Mouse (Mus musculus) WW6 (cell line): ENCODE measurements at regions not wholly inside any gene's neighbourhood (a gene's known extent, or its start where the extent isn't known, plus 50 kb on each side); places are given as distances from the start of the nearest gene placed in this dataset.

ENCODE experiments used
- DNase-seq: peaks from one replicate; pipeline ENCODE4 v3.0.0-alpha.2; 2013; ENCODE audit warnings: low read depth, low spot score

DNA sequence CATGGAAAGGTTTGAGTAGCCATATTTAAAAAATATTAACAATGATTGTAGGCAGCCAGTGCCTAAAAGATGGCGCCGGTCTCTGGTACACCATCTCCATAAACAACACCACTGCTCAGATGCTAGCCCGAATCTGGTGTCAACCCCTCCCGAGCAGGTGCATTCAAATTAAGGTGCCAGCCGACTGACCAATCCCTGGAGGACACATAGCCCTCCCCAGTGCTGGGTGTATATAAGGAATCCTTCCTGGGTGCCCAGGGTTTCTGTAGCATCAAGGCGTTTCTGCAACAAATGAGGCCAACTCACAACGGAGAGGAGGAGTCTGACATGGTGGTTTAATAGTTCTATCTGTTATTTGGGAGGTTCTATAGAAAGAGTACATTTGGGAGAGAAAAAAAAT, 1219.6 kb downstream of the Gsdmc2 start:
- DNase-seq = no peak

GRCm38 (mm10) chr15:62616042-62616441, 1228.9 kb downstream of the Gsdmc2 start:
- DNase-seq = no peak

DNA sequence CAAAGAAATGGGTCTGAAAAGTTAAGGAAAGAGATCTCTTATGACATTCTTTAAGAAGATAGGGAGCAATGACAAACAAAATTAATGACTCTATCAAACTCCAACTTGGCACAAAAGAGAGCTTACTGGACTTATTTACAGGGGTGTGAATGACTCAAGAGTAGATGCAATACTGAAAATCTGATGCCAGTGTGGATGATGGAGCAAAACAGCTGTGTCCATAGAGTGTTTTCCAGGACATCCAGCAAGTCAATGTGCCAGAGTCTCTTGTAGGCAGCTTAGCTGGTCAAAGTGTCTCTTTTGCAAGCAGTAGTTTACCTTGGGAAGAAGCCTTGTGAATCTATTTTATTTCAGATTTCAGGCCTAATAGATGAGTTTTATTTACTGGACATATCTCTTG, 1248.2 kb downstream of the Gsdmc2 start:
- DNase-seq = no peak

GRCm38 (mm10) chr15:62588580-62588979, 1256.4 kb downstream of the Gsdmc2 start:
- DNase-seq = no peak

- DNase-seq = no peak
Measured at GRCm38 (mm10) chr15:62578788-62579187, 1266.2 kb downstream of the Gsdmc2 start.

DNA sequence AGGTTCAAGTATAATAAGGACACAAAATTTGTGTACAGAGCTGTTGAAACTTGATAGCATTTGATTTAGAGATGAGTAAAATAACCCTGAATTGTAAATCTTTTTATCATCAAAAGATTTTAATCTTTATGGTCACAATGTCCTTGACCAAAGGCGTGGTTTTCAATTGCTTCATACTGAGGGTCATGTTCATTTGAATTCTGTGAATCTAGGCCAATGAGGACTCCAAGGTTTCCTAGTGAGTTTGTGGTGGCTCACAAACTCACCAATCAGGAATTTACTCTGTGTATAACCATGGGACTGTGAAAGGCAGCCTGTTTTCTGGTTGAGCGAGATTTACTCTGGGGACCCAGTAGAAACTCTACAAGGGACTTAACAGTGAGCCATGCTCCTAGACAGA, 1269.2 kb downstream of the Gsdmc2 start:
- DNase-seq = no peak

DNA sequence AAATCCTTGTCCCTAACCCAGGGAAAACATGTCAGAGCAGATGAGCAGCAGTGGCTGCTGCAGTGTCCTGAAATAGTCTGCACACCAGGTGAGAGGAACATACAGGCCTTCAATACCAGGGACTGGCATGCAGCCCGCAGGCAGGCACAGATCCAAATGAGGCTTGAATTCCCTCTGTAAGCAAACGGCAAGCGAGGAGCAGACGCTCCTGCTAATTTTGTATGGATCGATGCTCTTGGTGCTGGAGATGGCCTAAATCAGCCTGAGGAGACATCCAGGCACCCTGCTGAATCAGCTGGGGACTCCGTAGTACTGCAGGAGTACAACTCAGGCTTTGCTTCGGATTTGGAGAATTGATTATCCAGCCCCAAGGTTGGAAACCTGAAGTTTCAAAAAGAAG, 1273.2 kb downstream of the Gsdmc2 start:
- DNase-seq = no peak

DNA sequence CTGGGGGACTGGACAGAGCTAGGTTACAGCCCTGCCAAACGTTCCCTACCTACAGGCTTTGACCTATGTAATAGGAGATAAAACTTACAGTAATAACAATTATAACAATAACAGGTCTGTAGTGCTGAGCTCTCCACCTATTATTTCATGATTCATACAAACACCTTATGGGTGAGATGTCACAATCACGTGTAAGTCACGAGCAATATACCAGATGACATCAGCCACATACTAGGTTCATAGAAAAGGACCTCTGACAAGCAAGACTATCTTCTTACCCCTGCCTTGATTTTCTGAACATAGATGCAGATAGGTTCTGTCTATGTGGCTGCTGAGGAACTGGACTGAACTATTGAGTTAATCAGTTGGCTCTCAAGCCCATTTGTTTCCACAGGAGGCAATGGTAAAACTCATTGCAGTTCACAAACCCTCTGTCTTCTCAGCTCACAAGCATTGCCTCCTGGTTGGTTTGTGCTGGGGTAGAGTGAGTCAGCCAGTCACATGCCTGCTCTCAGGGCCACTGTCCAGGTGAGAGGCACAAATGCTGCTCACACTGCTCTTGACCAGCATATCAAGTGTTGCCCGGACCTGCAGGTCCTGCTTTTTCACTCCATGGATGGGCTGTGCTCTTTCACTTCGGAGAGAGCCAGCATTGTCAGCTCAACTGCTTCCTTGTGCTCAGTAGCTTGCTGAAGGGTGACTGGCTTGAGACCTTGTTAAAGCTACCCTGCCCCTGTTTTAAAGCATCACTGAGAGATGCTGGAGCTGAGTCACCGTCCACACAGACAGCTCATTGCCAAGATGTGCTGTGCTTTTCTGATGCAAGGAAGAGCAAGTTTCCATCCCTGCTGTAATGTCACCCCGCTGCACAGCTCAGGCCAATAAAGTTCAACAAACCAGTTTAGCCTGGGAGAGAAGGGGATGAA, 1275.9 kb downstream of the Gsdmc2 start:
- no peak for DNase-seq

- no peak for DNase-seq
Measured at GRCm38 (mm10) chr15:62567431-62567830, 1277.5 kb downstream of the Gsdmc2 start.

DNA sequence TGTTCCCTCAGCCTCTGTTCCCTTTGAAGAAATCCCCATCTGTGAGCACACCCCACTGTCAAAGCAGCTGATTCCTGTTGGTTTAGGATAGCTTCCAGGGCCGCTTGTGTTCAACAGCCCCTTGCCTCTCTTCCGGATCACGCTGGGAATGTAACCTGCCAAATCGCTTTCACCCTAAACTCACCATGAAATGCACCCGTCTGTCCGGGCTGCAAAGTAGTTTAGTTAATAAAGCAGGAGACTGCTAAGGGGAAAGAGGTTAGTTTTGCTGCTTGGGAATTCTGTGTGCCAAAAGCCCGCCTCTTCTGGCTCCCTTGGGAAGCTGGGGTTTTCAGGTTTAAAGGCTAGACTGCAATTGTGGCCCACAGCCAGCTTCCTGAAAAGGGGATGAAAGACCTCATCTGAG, 1278.9 kb downstream of the Gsdmc2 start:
- no peak for DNase-seq

- DNase-seq = no peak
Measured at GRCm38 (mm10) chr15:62533233-62533632, 1311.7 kb downstream of the Gsdmc2 start.

GRCm38 (mm10) chr15:62528975-62529374, 1316.0 kb downstream of the Gsdmc2 start:
- no peak for DNase-seq

DNA sequence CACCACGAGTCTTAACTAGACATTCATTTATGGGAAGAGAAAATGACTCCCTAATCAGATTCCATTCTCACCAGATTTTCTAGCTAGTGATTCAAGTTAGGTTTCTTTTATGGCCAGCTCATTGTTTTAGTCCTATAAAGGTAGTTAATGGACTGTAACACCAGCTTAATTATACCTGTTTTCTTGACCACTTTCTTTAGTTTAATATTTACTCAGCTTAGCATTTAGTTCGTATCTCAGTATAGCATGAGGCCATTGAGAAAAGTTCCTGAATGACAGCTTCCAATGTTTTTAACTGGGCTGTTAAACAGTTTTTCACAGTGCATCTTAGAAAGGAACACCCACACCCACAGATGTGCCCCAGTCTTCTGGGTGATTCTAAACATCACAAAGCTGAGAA, 1320.3 kb downstream of the Gsdmc2 start:
- no peak for DNase-seq

GRCm38 (mm10) chr15:62524135-62524534, 1320.8 kb downstream of the Gsdmc2 start:
- DNase-seq = no peak

DNA sequence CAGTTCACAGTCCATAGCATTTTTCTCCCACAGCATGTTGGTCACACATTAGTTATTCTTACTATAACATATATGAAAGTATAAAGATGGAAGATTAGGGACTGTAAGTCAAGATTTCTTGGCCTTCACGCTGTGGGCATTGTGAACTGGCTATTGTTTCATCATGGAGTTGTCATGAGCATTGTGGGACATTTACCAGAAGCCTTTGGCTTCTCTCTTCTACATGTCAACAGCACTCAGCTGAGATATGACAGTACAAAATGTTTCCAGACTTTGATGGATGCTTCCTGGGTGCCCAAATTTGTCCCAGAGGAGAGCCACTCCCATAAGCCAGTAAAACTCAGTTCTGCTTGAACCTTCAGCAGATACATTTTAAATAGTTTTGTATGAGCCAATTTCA, 1331.5 kb downstream of the Gsdmc2 start:
- DNase-seq = no peak

DNA sequence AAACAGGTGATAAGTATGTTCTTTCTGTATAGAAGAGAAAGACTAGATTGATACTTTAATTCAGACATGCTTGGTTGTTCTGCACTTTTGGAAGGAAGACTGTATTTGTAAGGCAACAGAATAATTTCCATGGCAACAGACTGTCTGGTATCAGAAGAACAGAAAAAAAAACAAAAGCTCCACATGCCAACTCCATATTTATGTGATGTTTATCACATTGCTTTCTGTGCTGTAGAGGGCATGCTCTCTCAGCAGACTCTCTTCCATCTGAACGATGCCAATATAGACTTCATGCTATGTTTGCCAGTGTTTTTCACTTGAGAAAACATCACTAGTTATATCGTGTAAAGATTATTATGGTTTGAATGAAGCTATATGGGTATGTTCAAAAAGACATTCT, 1333.5 kb downstream of the Gsdmc2 start:
- no peak for DNase-seq

DNA sequence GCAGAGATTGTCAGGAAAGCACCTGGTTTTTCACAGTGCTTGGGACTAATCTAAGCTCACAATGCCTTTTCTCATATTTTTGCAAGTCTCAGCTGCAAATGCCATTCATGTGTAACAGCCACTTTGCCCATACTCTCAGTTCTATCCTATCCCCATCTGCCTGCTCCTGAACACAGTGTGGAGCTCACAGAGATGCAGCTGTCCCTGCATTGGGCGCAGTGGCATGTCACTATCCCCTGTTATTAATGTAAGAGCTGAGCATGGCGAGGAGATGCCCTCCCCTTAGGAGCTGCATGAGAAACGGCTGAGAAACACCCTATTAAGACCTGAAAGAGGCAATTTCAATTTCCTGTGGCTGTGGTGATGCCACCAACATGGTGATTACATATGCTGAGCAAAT, 1341.1 kb downstream of the Gsdmc2 start:
- no peak for DNase-seq

DNA sequence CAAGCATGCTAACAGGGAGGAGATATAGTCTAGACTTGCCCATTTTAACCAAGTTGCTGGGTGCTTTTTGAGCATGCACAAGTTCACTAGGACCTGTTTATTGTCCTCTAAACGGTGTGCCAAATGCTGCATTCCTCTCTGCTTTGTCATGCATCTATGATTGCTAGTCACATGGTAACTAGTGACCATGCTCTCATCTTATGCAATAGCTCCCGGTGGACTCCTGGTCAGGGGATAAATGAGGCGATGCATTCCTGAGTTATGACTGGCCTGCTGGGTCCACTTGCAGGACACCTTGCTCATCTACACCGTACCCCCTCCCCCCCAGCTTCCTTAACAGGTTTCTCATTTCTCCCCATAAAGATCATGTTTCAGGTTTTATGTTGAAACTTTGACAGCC, 1344.0 kb downstream of the Gsdmc2 start:
- DNase-seq = no peak

- DNase-seq = no peak
Measured at GRCm38 (mm10) chr15:62500522-62500921, 1344.5 kb downstream of the Gsdmc2 start.

- DNase-seq = no peak
Measured at GRCm38 (mm10) chr15:62496193-62496592, 1348.8 kb downstream of the Gsdmc2 start.

GRCm38 (mm10) chr15:62492350-62492749, 1352.6 kb downstream of the Gsdmc2 start:
- no peak for DNase-seq

- DNase-seq = no peak
Measured at GRCm38 (mm10) chr15:62490548-62490947, 1354.4 kb downstream of the Gsdmc2 start.

GRCm38 (mm10) chr15:62486540-62486939, 1358.4 kb downstream of the Gsdmc2 start:
- no peak for DNase-seq

DNA sequence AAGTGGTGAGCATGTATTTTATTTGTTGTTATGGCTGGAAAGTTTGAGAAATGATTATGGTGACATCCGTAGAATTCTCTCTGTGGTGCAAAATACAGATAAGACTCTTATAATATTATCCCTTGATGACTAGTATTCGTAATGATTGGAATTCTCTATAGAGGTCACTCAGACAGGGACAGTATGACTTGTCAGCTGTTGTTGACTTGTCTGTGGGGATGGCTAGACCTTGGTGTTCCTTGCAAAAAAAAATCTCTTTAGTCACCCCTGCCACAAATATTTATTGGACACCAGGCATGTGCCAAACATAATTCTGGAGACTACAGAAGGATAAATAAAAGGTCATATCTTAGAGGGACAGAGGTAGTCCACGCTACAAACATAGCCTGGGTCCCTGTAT, 1360.6 kb downstream of the Gsdmc2 start:
- no peak for DNase-seq
